Mouse (Mus musculus): ENCODE measurements around the gene Kif6.

DNA sequence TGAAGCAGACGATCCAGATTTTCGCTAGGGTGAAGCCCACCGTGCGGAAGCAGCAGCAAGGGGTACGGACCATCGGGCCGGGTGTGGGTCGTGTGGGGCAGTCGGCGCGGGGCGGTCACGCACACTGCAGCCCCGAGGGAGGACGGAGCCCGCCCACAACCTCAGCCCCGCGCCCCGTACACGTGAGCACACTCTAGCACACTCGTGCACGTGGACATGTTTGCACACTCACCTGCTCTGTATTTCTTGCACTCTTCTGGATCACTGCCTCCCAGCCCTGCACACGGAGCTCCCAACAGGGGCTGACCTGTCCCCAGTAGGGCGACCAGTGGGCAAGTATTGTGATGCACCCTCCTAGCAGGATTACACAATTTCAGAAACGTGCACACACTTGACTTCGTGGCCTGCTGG is 310 bp downstream of the Kif6 start:
- TF ChIP-seq CTCF (IDR thresholded peaks at IDR 0.05; ENCODE audit: low read depth) (no peak), EP300 (IDR thresholded peaks at IDR 0.05; ENCODE audit: low read depth) (no peak)
